Mouse (Mus musculus): ENCODE results near the gene Als2. TPM values are rescaled to one million over a fixed set of nuclear protein-coding genes. Genes with fewer than 3 reads are reported as not detected.

Gene Als2
- polyA plus RNA-seq, 1 experiment from 2014 or later: 8.0 TPM

DNA sequence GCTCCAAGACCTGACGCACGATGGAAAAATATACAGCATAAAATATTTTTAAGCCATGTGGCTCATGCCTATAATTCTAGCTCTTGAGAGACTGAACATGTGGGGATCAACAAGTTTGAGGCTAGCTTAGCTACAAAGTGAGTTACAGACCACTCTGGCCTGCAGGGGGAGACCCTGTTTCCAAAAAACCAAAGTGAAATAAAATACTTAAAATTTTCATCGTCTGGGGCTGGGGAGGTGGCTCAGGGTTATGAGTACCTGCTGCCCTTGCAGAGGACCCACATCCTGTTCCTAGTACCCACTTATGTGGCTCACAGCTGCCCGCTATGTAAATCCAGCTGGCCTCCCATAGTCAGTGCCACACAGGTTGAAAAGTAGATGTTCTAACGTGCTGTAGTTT is 86.5 kb downstream of the Als2 start:
- H3K27ac ChIP-seq (ENCODE audit: low read length): no peak overlapping the region
- no peaks in the 10 kb centered on the region for H3K36me3 ChIP-seq (ENCODE audit: control insufficient read depth, insufficient read depth)
- no peak overlapping the region for H3K9ac ChIP-seq (ENCODE audit: low read depth, low read length)
- H3K4me3 ChIP-seq (ENCODE audit: low read depth, low read length): no peak overlapping the region
- no peak overlapping the region for H3K4me2 ChIP-seq (ENCODE audit: low read depth, low read length)
- no peaks in the 10 kb centered on the region for H3K4me1 ChIP-seq (ENCODE audit: control insufficient read depth, low read depth, low read length)
- no peak for ATAC-seq (ENCODE audit: low read depth)
- no peaks in the 10 kb centered on the region for H3K9me3 ChIP-seq (replicated peaks; ENCODE audit: control insufficient read depth, low read length)
- H3K27me3 ChIP-seq (ENCODE audit: control insufficient read depth, insufficient read depth, low read depth, low read length): no peaks in the 10 kb centered on the region
- 57% methylated on average over 5 of the region's 5 CpGs for WGBS (ENCODE audit: insufficient replicate concordance)

DNA sequence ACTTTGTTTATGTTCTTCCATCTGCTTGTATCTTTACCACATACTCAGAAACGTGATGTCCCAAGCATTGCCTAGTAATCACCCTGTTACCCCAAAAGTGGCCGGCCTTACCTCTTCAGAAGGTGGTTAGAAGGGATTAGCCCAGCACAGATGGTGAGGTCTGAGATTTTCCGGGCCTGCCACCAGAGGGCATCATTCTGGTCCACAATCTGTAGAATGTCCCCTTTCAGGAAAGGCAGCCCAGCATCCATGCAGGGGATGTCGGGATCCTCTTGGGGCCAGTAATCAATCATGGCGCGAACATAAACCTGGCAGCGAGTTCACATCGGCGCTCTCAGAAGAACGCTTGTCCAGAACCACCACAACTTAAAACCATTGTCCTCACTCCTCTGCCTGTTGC is 92.5 kb downstream of the Als2 start:
- WGBS (ENCODE audit: insufficient replicate concordance): 72% methylated on average over 10 of the region's 10 CpGs
- no peaks in the 10 kb centered on the region for H3K36me3 ChIP-seq (ENCODE audit: control insufficient read depth, insufficient read depth)

DNA sequence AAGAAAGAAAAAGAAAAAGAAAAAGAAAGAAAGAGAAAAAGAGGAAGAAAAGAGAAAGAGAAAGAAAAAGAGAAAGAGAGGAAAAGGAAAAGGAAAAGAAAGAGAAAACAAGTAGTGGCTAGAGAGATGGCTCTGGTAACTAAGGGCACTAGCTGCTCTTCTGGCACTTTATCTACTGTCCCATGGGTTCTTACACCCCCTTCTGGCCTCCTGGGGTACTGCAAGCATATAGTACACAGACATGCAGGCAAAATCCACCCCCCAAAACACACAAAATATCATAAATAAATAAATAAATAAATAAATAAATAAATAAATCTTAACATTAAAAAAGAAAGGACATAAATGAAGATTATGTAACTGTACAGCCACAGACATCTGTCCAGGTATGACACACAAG is 94.2 kb downstream of the Als2 start:
- H3K27me3 ChIP-seq (ENCODE audit: control insufficient read depth, insufficient read depth, low read depth, low read length): no peaks in the 10 kb centered on the region

More for the DNA sequence above, 92.5 kb downstream of the Als2 start:
- no peaks in the 10 kb centered on the region for H3K4me1 ChIP-seq (ENCODE audit: control insufficient read depth, low read depth, low read length)
- no peaks in the 10 kb centered on the region for H3K27me3 ChIP-seq (ENCODE audit: control insufficient read depth, insufficient read depth, low read depth, low read length)
- H3K4me3 ChIP-seq (ENCODE audit: low read depth, low read length): no peak overlapping the region
- H3K4me2 ChIP-seq (ENCODE audit: low read depth, low read length): no peak overlapping the region
- H3K27ac ChIP-seq (ENCODE audit: low read length): no peak overlapping the region
- H3K9ac ChIP-seq (ENCODE audit: low read depth, low read length): no peak overlapping the region
- H3K9me3 ChIP-seq (replicated peaks; ENCODE audit: control insufficient read depth, low read length): no peaks in the 10 kb centered on the region
- no peak for ATAC-seq (ENCODE audit: low read depth)

DNA sequence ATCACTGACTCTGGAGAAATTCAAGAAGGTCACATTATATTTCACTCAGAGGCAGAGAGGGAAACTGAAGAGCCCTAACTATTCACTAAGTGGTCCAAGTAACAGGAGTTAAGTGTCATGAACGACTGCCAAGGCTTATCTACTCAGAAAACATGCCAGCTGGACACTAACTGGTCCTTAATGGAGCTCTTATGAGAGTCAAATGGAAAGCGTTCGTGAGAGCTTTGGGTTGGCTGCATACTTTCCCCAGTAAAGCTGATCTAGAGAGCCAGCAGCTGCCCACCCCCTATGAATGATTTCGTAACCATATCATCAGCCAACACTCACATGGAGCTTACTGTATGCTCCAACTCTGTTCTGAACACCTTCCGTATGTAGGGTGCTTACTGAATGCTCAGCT is 102.6 kb downstream of the Als2 start:
- H3K4me3 ChIP-seq (ENCODE audit: low read depth, low read length): no peak overlapping the region
- 55% methylated on average over 5 of the region's 5 CpGs for WGBS (ENCODE audit: insufficient replicate concordance)
- no peaks in the 10 kb centered on the region for H3K9me3 ChIP-seq (replicated peaks; ENCODE audit: control insufficient read depth, low read length)
- no peaks in the 10 kb centered on the region for H3K4me1 ChIP-seq (ENCODE audit: control insufficient read depth, low read depth, low read length)
- H3K27ac ChIP-seq (ENCODE audit: low read length): no peak overlapping the region
- no peaks in the 10 kb centered on the region for H3K27me3 ChIP-seq (ENCODE audit: control insufficient read depth, insufficient read depth, low read depth, low read length)
- no peak for ATAC-seq (ENCODE audit: low read depth)
- no peaks in the 10 kb centered on the region for H3K36me3 ChIP-seq (ENCODE audit: control insufficient read depth, insufficient read depth)
- H3K9ac ChIP-seq (ENCODE audit: low read depth, low read length): no peak overlapping the region
- H3K4me2 ChIP-seq (ENCODE audit: low read depth, low read length): no peak overlapping the region

More for the DNA sequence above, 94.2 kb downstream of the Als2 start:
- ATAC-seq (ENCODE audit: low read depth): no peak
- Histone ChIP-seq H3K4me3 (ENCODE audit: low read depth, low read length) (no peak overlapping the region), H3K9ac (ENCODE audit: low read depth, low read length) (no peak overlapping the region), H3K4me1 (ENCODE audit: control insufficient read depth, low read depth, low read length) (no peaks in the 10 kb centered on the region), H3K27ac (ENCODE audit: low read length) (no peak overlapping the region), H3K36me3 (ENCODE audit: control insufficient read depth, insufficient read depth) (no peaks in the 10 kb centered on the region), H3K4me2 (ENCODE audit: low read depth, low read length) (no peak overlapping the region), H3K9me3 (replicated peaks; ENCODE audit: control insufficient read depth, low read length) (no peaks in the 10 kb centered on the region)

DNA sequence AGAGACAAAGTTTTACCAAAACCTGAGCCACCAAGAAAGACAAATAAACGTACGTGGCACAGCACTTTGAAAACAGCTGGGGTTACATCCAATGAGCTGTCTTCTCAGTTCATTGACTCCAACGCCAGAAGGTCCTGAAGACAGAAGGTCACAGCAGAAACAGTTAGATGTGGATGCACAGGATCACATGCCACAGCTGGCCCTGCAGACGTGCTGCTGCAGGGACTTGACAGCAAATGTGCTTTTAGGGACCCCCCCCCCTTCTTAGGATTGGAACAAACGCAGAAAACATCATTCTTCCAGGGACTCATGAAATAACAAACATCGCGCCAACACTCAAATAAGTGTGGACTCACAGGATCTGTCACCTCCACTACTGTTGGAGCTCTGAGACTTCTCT is 108.2 kb downstream of the Als2 start:
- H3K36me3 ChIP-seq (ENCODE audit: control insufficient read depth, insufficient read depth): no peaks in the 10 kb centered on the region
- H3K4me3 ChIP-seq (ENCODE audit: low read depth, low read length): no peak overlapping the region
- H3K9ac ChIP-seq (ENCODE audit: low read depth, low read length): no peak overlapping the region
- H3K27me3 ChIP-seq (ENCODE audit: control insufficient read depth, insufficient read depth, low read depth, low read length): no peaks in the 10 kb centered on the region
- no peaks in the 10 kb centered on the region for H3K9me3 ChIP-seq (replicated peaks; ENCODE audit: control insufficient read depth, low read length)
- H3K4me2 ChIP-seq (ENCODE audit: low read depth, low read length): no peak overlapping the region
- 68% methylated on average over 7 of the region's 7 CpGs for WGBS (ENCODE audit: insufficient replicate concordance)
- no peak overlapping the region for H3K27ac ChIP-seq (ENCODE audit: low read length)
- no peaks in the 10 kb centered on the region for H3K4me1 ChIP-seq (ENCODE audit: control insufficient read depth, low read depth, low read length)
- ATAC-seq (ENCODE audit: low read depth): no peak

DNA sequence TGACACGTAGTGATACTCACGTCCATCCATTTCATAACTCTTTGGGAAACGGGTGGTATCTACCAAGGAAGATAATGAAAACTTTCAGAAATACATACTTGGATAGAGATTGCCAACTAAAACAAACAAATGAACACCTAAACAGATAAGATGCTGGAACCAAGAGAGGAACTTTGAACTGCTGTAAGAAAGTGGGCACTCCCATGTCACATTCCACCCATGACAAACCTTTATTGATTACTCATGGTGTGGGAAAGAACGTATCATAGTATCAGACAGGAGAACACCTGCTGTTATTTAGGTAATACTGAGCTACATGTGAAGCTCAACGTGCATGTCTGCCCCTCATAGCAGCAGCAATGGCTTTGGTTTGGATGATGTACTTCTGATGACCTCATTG is 111.5 kb downstream of the Als2 start:
- no peak for ATAC-seq (ENCODE audit: low read depth)
- WGBS (ENCODE audit: insufficient replicate concordance): 52% methylated on average over 5 of the region's 5 CpGs
- no peaks in the 10 kb centered on the region for H3K36me3 ChIP-seq (ENCODE audit: control insufficient read depth, insufficient read depth)

DNA sequence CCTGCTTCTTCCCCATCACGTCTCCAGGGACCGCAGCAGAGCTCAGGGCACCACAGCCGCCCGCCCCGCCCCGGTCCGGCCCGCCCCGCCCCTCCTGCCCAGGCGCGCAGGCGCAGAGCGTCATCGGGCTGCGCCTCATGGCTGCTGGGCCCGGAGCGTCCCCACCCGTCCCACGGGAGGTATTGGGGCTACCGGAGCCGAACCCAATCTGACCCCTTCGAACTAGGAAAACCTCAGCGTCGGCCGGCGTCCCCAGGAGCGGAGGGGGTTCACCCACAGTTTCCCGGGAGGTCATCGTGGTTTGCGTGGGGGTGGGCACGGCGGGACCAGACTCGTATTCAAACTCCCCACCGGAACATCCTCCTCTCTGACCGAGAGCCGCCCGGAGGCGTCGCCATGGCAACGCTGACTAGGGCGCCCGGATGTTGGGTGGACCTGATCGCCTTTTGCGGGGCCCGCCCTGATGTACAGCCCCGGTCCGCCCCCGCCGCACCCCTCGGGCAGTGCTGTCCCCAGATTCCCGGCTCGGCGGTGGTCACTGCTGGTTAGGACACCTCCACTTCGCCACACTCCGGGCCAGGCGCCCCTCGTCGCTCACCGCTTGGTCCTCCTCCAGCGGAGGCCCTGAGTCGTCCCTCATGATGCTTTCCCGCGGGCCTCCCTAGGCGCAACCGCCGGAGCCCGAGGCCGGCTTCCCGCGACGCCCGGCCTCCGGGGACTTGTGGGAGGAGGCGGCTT is 117.1 kb downstream of the Als2 start, which contains the start of gene Tmem237:
Gene Tmem237 (minus strand): TSS at position 689 of the 738 bp plus-strand sequence.
- Histone ChIP-seq H3K9ac (ENCODE audit: low read depth, low read length) (peak within 1 kb of the TSS; percentile 66), H3K4me1 (ENCODE audit: control insufficient read depth, low read depth, low read length) (peaks cover 4% of the 10 kb centered on the region), H3K4me3 (ENCODE audit: low read depth, low read length) (peak within 1 kb of the TSS; percentile 76), H3K27ac (ENCODE audit: low read length) (peak within 1 kb of the TSS; percentile 29), H3K36me3 (ENCODE audit: control insufficient read depth, insufficient read depth) (no peaks in the 10 kb centered on the region), H3K9me3 (replicated peaks; ENCODE audit: control insufficient read depth, low read length) (no peaks in the 10 kb centered on the region), H3K4me2 (ENCODE audit: low read depth, low read length) (peak within 1 kb of the TSS; percentile 75), H3K27me3 (ENCODE audit: control insufficient read depth, insufficient read depth, low read depth, low read length) (no peaks in the 10 kb centered on the region)
- peak; percentile 97 for ATAC-seq (ENCODE audit: low read depth)
- under 1% methylated on average over 74 of the region's 74 CpGs for WGBS (ENCODE audit: insufficient replicate concordance)

More for the DNA sequence above, 111.5 kb downstream of the Als2 start:
- H3K4me2 ChIP-seq (ENCODE audit: low read depth, low read length): no peak overlapping the region
- H3K4me1 ChIP-seq (ENCODE audit: control insufficient read depth, low read depth, low read length): no peaks in the 10 kb centered on the region
- H3K27me3 ChIP-seq (ENCODE audit: control insufficient read depth, insufficient read depth, low read depth, low read length): no peaks in the 10 kb centered on the region
- no peak overlapping the region for H3K4me3 ChIP-seq (ENCODE audit: low read depth, low read length)
- H3K9me3 ChIP-seq (replicated peaks; ENCODE audit: control insufficient read depth, low read length): no peaks in the 10 kb centered on the region
- H3K9ac ChIP-seq (ENCODE audit: low read depth, low read length): no peak overlapping the region
- H3K27ac ChIP-seq (ENCODE audit: low read length): no peak overlapping the region

Other genes with a start within 250 kb of the Als2 start
- gene C2cd6, start 142.3 kb downstream of the Als2 start, polyA plus RNA-seq (2015; fragmentation: Nextera tagmentation; extraction: Ambion mirVana): not detected in 2 replicates
- 5.0 and 5.9 TPM in 2 replicates for gene Tmem237, start 116.8 kb downstream of the Als2 start, polyA plus RNA-seq (2015; fragmentation: Nextera tagmentation; extraction: Ambion mirVana)
- 0.18 and 0.44 TPM in 2 replicates for gene Mpp4, start 73.8 kb downstream of the Als2 start, polyA plus RNA-seq (2015; fragmentation: Nextera tagmentation; extraction: Ambion mirVana)
- not detected in 2 replicates for gene Cdk15, start 19.7 kb upstream of the Als2 start, polyA plus RNA-seq (2015; fragmentation: Nextera tagmentation; extraction: Ambion mirVana)
- gene Fzd7, start 245.2 kb upstream of the Als2 start, polyA plus RNA-seq (2015; fragmentation: Nextera tagmentation; extraction: Ambion mirVana): 1.0 and 1.2 TPM in 2 replicates

Data from liver, embryonic 16.5 days (tissue).